Mouse (Mus musculus): Measurements from ENCODE around the gene Ids. TPM values are rescaled to one million over a fixed set of nuclear protein-coding genes. Genes with fewer than 3 reads are reported as not detected.
A peak's percentile ranks its signal among the peaks of the same experiment; 100 is the strongest.
"Not testable (repeated sequence)": the region's sequence is repeated elsewhere in the genome, so short reads cannot be mapped to it uniquely, and the experiment has no call there.

Gene Ids
- total RNA-seq (2014; rRNA removed) (5.0 and 7.8 TPM in 2 replicates), polyA plus RNA-seq (2012; rRNA removed) (6.4 and 7.4 TPM in 2 replicates)

GRCm38 (mm10) chrX:70364661-70365613, at the start of gene Ids:
Ids (minus strand) TSS chrX:70365084.
- TF ChIP-seq CTCF (IDR thresholded peaks at IDR 0.05; ENCODE audit: low read depth, low read length) (no peak), POLR2A (IDR thresholded peaks at IDR 0.05; ENCODE audit: extremely low read depth, insufficient read depth, low read length) (0 out of 2 replicates have a peak, but pooled peaks have one; percentile 34)
- H3K79me2 ChIP-seq (ENCODE audit: control insufficient read depth, insufficient read depth, low read length), result no peaks in the 10 kb centered on the region
- no peaks in the 10 kb centered on the region for H3K4me1 ChIP-seq (ENCODE audit: control insufficient read depth, insufficient read depth, low read length)
- peak within 1 kb of the TSS; percentile 69 for H3K4me3 ChIP-seq (ENCODE audit: insufficient read depth, low read depth, low read length)
- peak within 1 kb of the TSS; percentile 63 for H3K9ac ChIP-seq (ENCODE audit: low read depth, low read length)
- no peak within 1 kb of the TSS for H3K27ac ChIP-seq (replicated peaks; ENCODE audit: insufficient read depth, low read depth, low read length)
- DNase-seq (ENCODE audit: extremely low read depth, low read depth, low spot score), result peak; percentile 75
- H3K36me3 ChIP-seq (ENCODE audit: control insufficient read depth, insufficient read depth, low read length), result no peaks in the 10 kb centered on the region
- WGBS, result 5% methylated on average over 37 of the region's 45 CpGs
- no peaks in the 10 kb centered on the region for H3K27me3 ChIP-seq (ENCODE audit: control insufficient read depth, insufficient read depth, low read length)

- H3K36me3 ChIP-seq (ENCODE audit: control insufficient read depth, insufficient read depth, low read length); H3K4me3 ChIP-seq (ENCODE audit: insufficient read depth, low read depth, low read length); H3K27ac ChIP-seq (replicated peaks; ENCODE audit: insufficient read depth, low read depth, low read length); H3K79me2 ChIP-seq (ENCODE audit: control insufficient read depth, insufficient read depth, low read length); H3K27me3 ChIP-seq (ENCODE audit: control insufficient read depth, insufficient read depth, low read length); H3K9ac ChIP-seq (ENCODE audit: low read depth, low read length); H3K4me1 ChIP-seq (ENCODE audit: control insufficient read depth, insufficient read depth, low read length): not testable (repeated sequence)
- peak; percentile 74 for DNase-seq (ENCODE audit: extremely low read depth, low read depth, low spot score)
These were observed 27.8 kb upstream of the Ids start for GRCm38 (mm10) chrX:70392636-70393035.

DNA sequence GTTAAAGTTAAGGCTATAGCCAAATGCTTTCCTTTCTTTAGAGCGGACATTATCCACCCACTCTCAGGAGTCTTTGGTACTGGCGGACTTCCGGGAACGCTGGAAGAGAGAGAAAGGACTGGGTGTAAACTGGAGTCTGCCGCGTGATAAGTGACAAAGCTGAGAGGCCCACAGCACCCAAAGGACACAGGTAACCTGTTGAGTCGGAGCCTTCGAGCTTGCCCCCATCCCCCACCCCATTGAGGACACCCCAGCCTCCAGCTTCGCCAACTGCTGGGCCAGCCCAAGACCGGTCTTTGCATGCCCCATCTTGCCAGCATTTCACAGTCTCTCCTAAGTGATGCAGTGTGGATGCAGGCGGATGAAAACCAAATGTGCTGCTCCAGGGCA, 21.1 kb upstream of the Ids start:
- DNase-seq (ENCODE audit: extremely low read depth, low read depth, low spot score), result no peak
- Histone ChIP-seq H3K36me3 (ENCODE audit: control insufficient read depth, insufficient read depth, low read length) (no peaks in the 10 kb centered on the region; the same call in 1 of the 2 replicates), H3K4me3 (ENCODE audit: insufficient read depth, low read depth, low read length) (peak overlapping the region; percentile 75), H3K27ac (replicated peaks; ENCODE audit: insufficient read depth, low read depth, low read length) (peak overlapping the region; percentile 91), H3K79me2 (ENCODE audit: control insufficient read depth, insufficient read depth, low read length) (no peaks in the 10 kb centered on the region), H3K9ac (ENCODE audit: low read depth, low read length) (peak overlapping the region; percentile 69), H3K27me3 (ENCODE audit: control insufficient read depth, insufficient read depth, low read length) (no peaks in the 10 kb centered on the region), H3K4me1 (ENCODE audit: control insufficient read depth, insufficient read depth, low read length) (peaks cover 6% of the 10 kb centered on the region; the same call in 1 of the 2 replicates)
- no peak for TF ChIP-seq POLR2A (IDR thresholded peaks at IDR 0.05; ENCODE audit: extremely low read depth, insufficient read depth, low read length)
- 0% methylated on average over 11 of the region's 11 CpGs for WGBS

GRCm38 (mm10) chrX:70385276-70385961, 20.5 kb upstream of the Ids start, which contains the start of gene 1110012L19Rik:
1110012L19Rik (plus strand) TSS chrX:70385877.
- peak; percentile 92 for DNase-seq (ENCODE audit: extremely low read depth, low read depth, low spot score)
- Histone ChIP-seq H3K9ac (ENCODE audit: low read depth, low read length) (peak within 1 kb of the TSS; percentile 74), H3K4me3 (ENCODE audit: insufficient read depth, low read depth, low read length) (peak within 1 kb of the TSS; percentile 75), H3K4me1 (ENCODE audit: control insufficient read depth, insufficient read depth, low read length) (peaks cover 6% of the 10 kb centered on the region; the same call in 1 of the 2 replicates), H3K27me3 (ENCODE audit: control insufficient read depth, insufficient read depth, low read length) (no peaks in the 10 kb centered on the region), H3K79me2 (ENCODE audit: control insufficient read depth, insufficient read depth, low read length) (no peaks in the 10 kb centered on the region), H3K36me3 (ENCODE audit: control insufficient read depth, insufficient read depth, low read length) (no peaks in the 10 kb centered on the region; the same call in 1 of the 2 replicates), H3K27ac (replicated peaks; ENCODE audit: insufficient read depth, low read depth, low read length) (peak within 1 kb of the TSS; percentile 91)
- TF ChIP-seq POLR2A (IDR thresholded peaks at IDR 0.05; ENCODE audit: extremely low read depth, insufficient read depth, low read length) (no peak), CTCF (IDR thresholded peaks at IDR 0.05; ENCODE audit: low read depth, low read length) (no peak)
- WGBS, result under 1% methylated on average over 22 of the region's 22 CpGs

- Histone ChIP-seq H3K4me3 (ENCODE audit: insufficient read depth, low read depth, low read length) (peak overlapping the region; percentile 75; the same call in 1 of the 2 replicates), H3K79me2 (ENCODE audit: control insufficient read depth, insufficient read depth, low read length) (no peaks in the 10 kb centered on the region), H3K27me3 (ENCODE audit: control insufficient read depth, insufficient read depth, low read length) (no peaks in the 10 kb centered on the region), H3K27ac (replicated peaks; ENCODE audit: insufficient read depth, low read depth, low read length) (peak overlapping the region; percentile 91), H3K36me3 (ENCODE audit: control insufficient read depth, insufficient read depth, low read length) (no peaks in the 10 kb centered on the region; the same call in 1 of the 2 replicates), H3K4me1 (ENCODE audit: control insufficient read depth, insufficient read depth, low read length) (peaks cover 6% of the 10 kb centered on the region; the same call in 1 of the 2 replicates), H3K9ac (ENCODE audit: low read depth, low read length) (no peak overlapping the region)
- DNase-seq (ENCODE audit: extremely low read depth, low read depth, low spot score), result no peak
- 36% methylated on average over 3 of the region's 3 CpGs for WGBS
- TF ChIP-seq CTCF (IDR thresholded peaks at IDR 0.05; ENCODE audit: low read depth, low read length) (no peak), POLR2A (IDR thresholded peaks at IDR 0.05; ENCODE audit: extremely low read depth, insufficient read depth, low read length) (no peak)
These were observed 20.0 kb upstream of the Ids start for GRCm38 (mm10) chrX:70384917-70385275.

DNA sequence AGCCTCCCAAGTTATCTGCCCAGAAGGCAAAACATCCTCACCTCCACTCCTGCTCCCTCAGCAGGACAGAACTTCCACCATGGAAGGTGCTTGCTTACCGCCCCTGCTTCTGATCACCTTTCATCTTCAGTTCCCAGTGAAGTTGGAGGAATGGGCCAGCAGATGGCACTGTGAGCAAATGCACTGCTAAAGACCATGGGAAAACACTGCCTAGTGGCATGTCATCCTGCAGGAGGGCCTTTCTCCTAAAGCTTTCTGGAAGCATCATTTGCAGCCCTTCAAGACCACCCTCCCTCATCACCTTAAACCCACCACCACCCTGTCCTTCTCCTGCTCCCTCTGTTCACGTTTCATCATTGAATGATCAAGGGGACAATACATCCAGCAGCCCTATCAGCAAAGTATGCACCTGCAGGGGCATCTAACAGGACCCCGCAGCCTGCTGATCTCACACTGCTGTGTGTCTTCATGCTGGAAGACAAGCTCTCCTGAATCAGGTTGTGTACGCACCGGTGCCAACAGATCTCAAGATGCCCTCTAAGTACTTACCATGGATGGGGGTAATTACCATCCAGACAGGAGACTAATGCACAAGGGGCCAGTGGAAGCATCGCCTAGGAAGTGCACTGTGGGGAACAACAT, 9.7 kb upstream of the Ids start:
- not testable (repeated sequence) for H3K27me3 ChIP-seq (ENCODE audit: control insufficient read depth, insufficient read depth, low read length); H3K27ac ChIP-seq (replicated peaks; ENCODE audit: insufficient read depth, low read depth, low read length); H3K36me3 ChIP-seq (ENCODE audit: control insufficient read depth, insufficient read depth, low read length); H3K79me2 ChIP-seq (ENCODE audit: control insufficient read depth, insufficient read depth, low read length); H3K4me3 ChIP-seq (ENCODE audit: insufficient read depth, low read depth, low read length); H3K9ac ChIP-seq (ENCODE audit: low read depth, low read length); H3K4me1 ChIP-seq (ENCODE audit: control insufficient read depth, insufficient read depth, low read length); DNase-seq (ENCODE audit: extremely low read depth, low read depth, low spot score)
- 79% methylated on average over 5 of the region's 6 CpGs for WGBS

DNA sequence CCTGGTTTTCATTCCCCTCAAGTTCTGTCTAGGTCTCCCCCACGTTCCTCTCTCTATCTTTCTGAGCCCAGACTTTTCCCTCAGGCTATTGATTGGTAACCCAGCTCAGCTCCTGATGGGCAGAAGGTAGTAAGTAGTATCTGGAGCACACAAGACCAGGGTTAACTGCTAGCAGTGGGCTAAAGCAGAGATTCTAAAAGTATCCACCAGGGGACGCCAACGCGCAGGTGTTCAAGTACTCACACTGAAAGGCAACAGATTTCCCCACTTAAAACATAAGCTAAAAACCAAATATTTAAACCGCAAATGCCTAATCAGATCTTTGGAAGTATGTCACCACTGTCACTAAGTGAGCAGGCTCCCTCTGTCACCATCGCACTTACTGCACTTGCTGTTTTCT, 4.9 kb upstream of the Ids start:
- not testable (repeated sequence) for H3K27me3 ChIP-seq (ENCODE audit: control insufficient read depth, insufficient read depth, low read length)

More for the DNA sequence above, 4.9 kb upstream of the Ids start:
- H3K27ac ChIP-seq (replicated peaks; ENCODE audit: insufficient read depth, low read depth, low read length); H3K9ac ChIP-seq (ENCODE audit: low read depth, low read length); H3K79me2 ChIP-seq (ENCODE audit: control insufficient read depth, insufficient read depth, low read length); DNase-seq (ENCODE audit: extremely low read depth, low read depth, low spot score); H3K4me1 ChIP-seq (ENCODE audit: control insufficient read depth, insufficient read depth, low read length); H3K36me3 ChIP-seq (ENCODE audit: control insufficient read depth, insufficient read depth, low read length); H3K4me3 ChIP-seq (ENCODE audit: insufficient read depth, low read depth, low read length): not testable (repeated sequence)
- WGBS, result 17% methylated on average over 2 of the region's 6 CpGs

Measured in liver, adult 2 months (tissue).